8 mouse cellular contexts compared by ENCODE assay signal in the genomic region with DNA sequence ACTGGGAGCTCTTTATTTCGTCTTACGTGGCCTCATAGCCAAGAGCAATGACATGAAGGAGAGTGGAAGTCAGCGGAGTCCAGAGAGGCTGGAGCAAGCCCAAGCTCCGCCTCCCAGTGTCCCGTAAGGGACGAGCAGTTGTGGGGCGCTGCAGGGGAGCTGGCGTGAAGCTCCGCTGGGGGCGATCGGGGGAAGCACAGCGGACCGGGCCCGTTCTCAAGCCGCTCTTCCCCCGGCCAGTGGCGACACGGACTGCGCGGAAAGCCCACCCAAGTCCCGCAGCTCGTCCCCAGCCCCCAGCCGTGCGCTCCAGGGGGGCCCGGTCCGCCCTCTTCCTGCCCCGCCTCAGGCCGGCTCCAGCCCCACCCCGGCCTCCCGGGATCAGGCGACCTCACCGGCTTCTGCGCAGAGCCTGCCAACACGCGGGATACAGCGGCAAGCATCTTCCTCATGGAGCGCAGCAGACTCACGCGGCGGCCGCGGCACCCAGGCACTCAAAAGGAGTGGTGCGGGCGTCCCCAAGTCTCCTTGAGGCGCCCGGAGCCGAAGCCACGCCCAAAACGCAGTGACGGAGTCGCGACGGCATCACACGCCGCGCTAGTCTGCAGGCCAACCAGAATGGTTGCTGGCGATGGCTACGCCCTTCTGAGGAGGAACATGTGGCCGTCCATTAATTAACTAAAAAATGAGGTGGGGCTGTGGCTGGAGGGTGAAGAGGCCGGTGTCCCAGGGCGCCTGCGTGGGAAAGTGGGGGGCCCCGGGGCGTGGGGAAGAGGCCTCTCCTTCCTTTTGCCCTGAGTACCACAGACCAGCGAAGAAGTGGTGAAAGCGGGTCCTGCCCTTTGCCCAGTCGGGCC. TPM values are rescaled to one million over a fixed set of nuclear protein-coding genes. Genes with fewer than 3 reads are reported as not detected.
DNase-seq lines count a peak whose midpoint lies in the region; ATAC-seq lines count a peak whose summit lies in the region.

TSS of gene Pdha1 (minus strand) at position 553 of the 857 bp plus-strand sequence.

- H3K4me2 ChIP-seq in heart, embryonic 15.5 days, result peak within 1 kb of the TSS; percentile 62
- H3K4me2 ChIP-seq in liver, embryonic 15.5 days, result peak within 1 kb of the TSS; percentile 72
- H3K4me2 ChIP-seq in neural tube, embryonic 12.5 days (replicated peaks), result peak within 1 kb of the TSS; percentile 65

- DNase-seq in c-Kit-negative CD71-positive TER-119-positive erythroid progenitor cells, embryonic 14.5 days (ENCODE audit: low read depth, low spot score), result peak; percentile 69
- peak; percentile 78 for DNase-seq in forebrain, embryonic 10.5 days (ENCODE audit: extremely low spot score, low spot score)
- peak; percentile 90 for DNase-seq in kidney, postnatal 36 days
- DNase-seq in telencephalon, adult 2 months (ENCODE audit: low read depth, low spot score), result peak; percentile 75

- H3K4me1 ChIP-seq in forebrain, embryonic 10.5 days, result peaks cover 19% of the 10 kb centered on the region
- H3K4me1 ChIP-seq in heart, embryonic 15.5 days (replicated peaks), result peaks cover 7% of the 10 kb centered on the region
- H3K4me1 ChIP-seq in liver, embryonic 15.5 days (replicated peaks), result peaks cover 12% of the 10 kb centered on the region; the same call in 1 of the 2 replicates
- no peaks in the 10 kb centered on the region for H3K4me1 ChIP-seq in neural tube, embryonic 12.5 days

- H3K27ac ChIP-seq in forebrain, embryonic 10.5 days, result peak within 1 kb of the TSS; percentile 92
- peak within 1 kb of the TSS; percentile 97 for H3K27ac ChIP-seq in heart, embryonic 15.5 days
- peak within 1 kb of the TSS; percentile 82 for H3K27ac ChIP-seq in liver, embryonic 15.5 days (replicated peaks)
- H3K27ac ChIP-seq in neural tube, embryonic 12.5 days, result peak within 1 kb of the TSS; percentile 66

- H3K9me3 ChIP-seq in forebrain, embryonic 10.5 days, result no peaks in the 10 kb centered on the region
- H3K9me3 ChIP-seq in heart, embryonic 15.5 days (replicated peaks), result no peaks in the 10 kb centered on the region
- H3K9me3 ChIP-seq in liver, embryonic 15.5 days (replicated peaks), result no peaks in the 10 kb centered on the region
- H3K9me3 ChIP-seq in neural tube, embryonic 12.5 days, result no peaks in the 10 kb centered on the region

- 22% methylated on average over 67 of the region's 67 CpGs for WGBS in forebrain, embryonic 10.5 days
- 17% methylated on average over 59 of the region's 67 CpGs for WGBS in heart, embryonic 15.5 days
- 21% methylated on average over 59 of the region's 67 CpGs for WGBS in liver, embryonic 15.5 days (ENCODE audit: insufficient replicate concordance)
- 22% methylated on average over 59 of the region's 67 CpGs for WGBS in neural tube, embryonic 12.5 days

- peaks cover 66% of the 10 kb centered on the region for H3K27me3 ChIP-seq in forebrain, embryonic 10.5 days (ENCODE audit: poor library complexity, severe bottlenecking)
- H3K27me3 ChIP-seq in heart, embryonic 15.5 days, result no peaks in the 10 kb centered on the region
- no peaks in the 10 kb centered on the region for H3K27me3 ChIP-seq in liver, embryonic 15.5 days
- no peaks in the 10 kb centered on the region for H3K27me3 ChIP-seq in neural tube, embryonic 12.5 days (replicated peaks)

- peak; percentile 86 for ATAC-seq in CD4-positive, CD25-positive, alpha-beta regulatory T cell, adult 4 months
- peak; percentile 93 for ATAC-seq in heart, embryonic 15.5 days (replicated peaks; ENCODE audit: insufficient number of reproducible peaks, insufficient read depth, low FRiP score, low read depth)
- ATAC-seq in liver, embryonic 15.5 days (ENCODE audit: insufficient read depth), result peak; percentile 98
- peak; percentile 98 for ATAC-seq in neural tube, embryonic 12.5 days (ENCODE audit: low FRiP score, low read depth)

- H3K9ac ChIP-seq in heart, embryonic 15.5 days, result peak within 1 kb of the TSS; percentile 64
- peak within 1 kb of the TSS; percentile 68 for H3K9ac ChIP-seq in liver, embryonic 15.5 days
- peak within 1 kb of the TSS; percentile 66 for H3K9ac ChIP-seq in neural tube, embryonic 12.5 days

- H3K4me3 ChIP-seq in forebrain, embryonic 10.5 days, result peak within 1 kb of the TSS; percentile 70
- H3K4me3 ChIP-seq in heart, embryonic 15.5 days, result peak within 1 kb of the TSS; percentile 66
- H3K4me3 ChIP-seq in liver, embryonic 15.5 days (replicated peaks), result peak within 1 kb of the TSS; percentile 71
- H3K4me3 ChIP-seq in neural tube, embryonic 12.5 days, result peak within 1 kb of the TSS; percentile 62

- peaks cover 3% of the 10 kb centered on the region; the same call in 1 of the 2 replicates for H3K36me3 ChIP-seq in forebrain, embryonic 10.5 days (replicated peaks)
- H3K36me3 ChIP-seq in heart, embryonic 15.5 days, result no peaks in the 10 kb centered on the region
- no peaks in the 10 kb centered on the region for H3K36me3 ChIP-seq in liver, embryonic 15.5 days (replicated peaks)
- H3K36me3 ChIP-seq in neural tube, embryonic 12.5 days, result no peaks in the 10 kb centered on the region

RNA-seq across cellular contexts. Expression of gene Pdha1, which starts in this region (rescaled TPM):
- 100 to 1,000 TPM; 170 to 198 TPM for polyA plus RNA-seq in CD4-positive, CD25-positive, alpha-beta regulatory T cell, adult 4 months (2017; shearing (Covaris generic))
- polyA plus RNA-seq in forebrain, embryonic 10.5 days (2016; fragmentation: Nextera tagmentation; extraction: Ambion mirVana), result 119 TPM in 2 replicates
- polyA plus RNA-seq in heart, embryonic 15.5 days (2015; fragmentation: Nextera tagmentation; extraction: Ambion mirVana), result 277 and 305 TPM in 2 replicates
- 43.9 and 44.6 TPM in 2 replicates for polyA plus RNA-seq in liver, embryonic 15.5 days (2015; fragmentation: Nextera tagmentation; extraction: Ambion mirVana)
- polyA plus RNA-seq in neural tube, embryonic 12.5 days (2016; fragmentation: Nextera tagmentation; extraction: Ambion mirVana), result 86.6 and 100 TPM in 2 replicates

Comparison
In these comparisons a context has a peak if more than half of its experiments do, and no peak if none do; other contexts are left out.
1. Peak in every context shown above with its lines: DNase-seq, ATAC-seq, H3K4me3 ChIP-seq and H3K27ac ChIP-seq.